Mouse (Mus musculus): ENCODE measurements around the gene Elmo1. TPM values are rescaled to one million over a fixed set of nuclear protein-coding genes. Genes with fewer than 3 reads are reported as not detected.

Gene Elmo1
- polyA plus RNA-seq, 1 experiment: not detected

GRCm38 (mm10) chr13:20575186-20575585, 484.8 kb downstream of the Elmo1 start:
- TF ChIP-seq GATA1 (IDR thresholded peaks at IDR 0.05; ENCODE audit: low read length): no peak

- no peak for TF ChIP-seq GATA1 (IDR thresholded peaks at IDR 0.05; ENCODE audit: low read length)
These were observed 495.5 kb downstream of the Elmo1 start for GRCm38 (mm10) chr13:20585868-20586267.

- no peak for TF ChIP-seq GATA1 (IDR thresholded peaks at IDR 0.05; ENCODE audit: low read length)
These were observed 496.1 kb downstream of the Elmo1 start for GRCm38 (mm10) chr13:20586462-20586861.

GRCm38 (mm10) chr13:20590983-20591382, 500.6 kb downstream of the Elmo1 start:
- TF ChIP-seq GATA1 (IDR thresholded peaks at IDR 0.05; ENCODE audit: low read length): no peak

- TF ChIP-seq GATA1 (IDR thresholded peaks at IDR 0.05; ENCODE audit: low read length): no peak
These were observed 506.9 kb downstream of the Elmo1 start for GRCm38 (mm10) chr13:20597307-20597706.

- TF ChIP-seq GATA1 (IDR thresholded peaks at IDR 0.05; ENCODE audit: low read length): no peak
These were observed 508.2 kb downstream of the Elmo1 start for GRCm38 (mm10) chr13:20598618-20599017.

- no peak for TF ChIP-seq GATA1 (IDR thresholded peaks at IDR 0.05; ENCODE audit: low read length)
These were observed 509.9 kb downstream of the Elmo1 start for GRCm38 (mm10) chr13:20600246-20600645.

- no peak for TF ChIP-seq GATA1 (IDR thresholded peaks at IDR 0.05; ENCODE audit: low read length)
These were observed 511.0 kb downstream of the Elmo1 start for GRCm38 (mm10) chr13:20601421-20601820.

- TF ChIP-seq GATA1 (IDR thresholded peaks at IDR 0.05; ENCODE audit: low read length): no peak
These were observed 516.5 kb downstream of the Elmo1 start for GRCm38 (mm10) chr13:20606891-20607290.

- no peak for TF ChIP-seq GATA1 (IDR thresholded peaks at IDR 0.05; ENCODE audit: low read length)
These were observed 518.8 kb downstream of the Elmo1 start for GRCm38 (mm10) chr13:20609003-20609688.

- no peak for TF ChIP-seq GATA1 (IDR thresholded peaks at IDR 0.05; ENCODE audit: low read length)
These were observed 525.4 kb downstream of the Elmo1 start for GRCm38 (mm10) chr13:20615596-20616469.

GRCm38 (mm10) chr13:20619946-20620345, 529.5 kb downstream of the Elmo1 start:
- TF ChIP-seq GATA1 (IDR thresholded peaks at IDR 0.05; ENCODE audit: low read length): no peak

- no peak for TF ChIP-seq GATA1 (IDR thresholded peaks at IDR 0.05; ENCODE audit: low read length)
These were observed 532.9 kb downstream of the Elmo1 start for GRCm38 (mm10) chr13:20623071-20623850.

- TF ChIP-seq GATA1 (IDR thresholded peaks at IDR 0.05; ENCODE audit: low read length): no peak
These were observed 537.4 kb downstream of the Elmo1 start for GRCm38 (mm10) chr13:20627796-20628195.

GRCm38 (mm10) chr13:20632477-20632876, 542.1 kb downstream of the Elmo1 start:
- no peak for TF ChIP-seq GATA1 (IDR thresholded peaks at IDR 0.05; ENCODE audit: low read length)

GRCm38 (mm10) chr13:20635646-20636045, 545.2 kb downstream of the Elmo1 start:
- no peak for TF ChIP-seq GATA1 (IDR thresholded peaks at IDR 0.05; ENCODE audit: low read length)
